Mouse (Mus musculus): ENCODE measurements around the gene Gatm. TPM values are rescaled to one million over a fixed set of nuclear protein-coding genes. Genes with fewer than 3 reads are reported as not detected.

Gene Gatm
- total RNA-seq, 2 experiments from 2014 or later = 13.7 to 29.9 TPM

Other genes starting within 250 kb of the Gatm start
- gene Shf, start 242.1 kb downstream of the Gatm start, total RNA-seq (2015) = 0.31 and 2.1 TPM in 2 replicates
- gene Shf, start 242.1 kb downstream of the Gatm start, total RNA-seq (2017) = 0.81 and 1.5 TPM in 2 replicates
- 9.8 and 11.4 TPM in 2 replicates for gene Slc28a2, start 184.8 kb downstream of the Gatm start, total RNA-seq (2015)
- gene Slc28a2, start 184.8 kb downstream of the Gatm start, total RNA-seq (2017) = 12.6 and 14.9 TPM in 2 replicates
- 0.18 TPM in 2 replicates for gene Gm14085, start 126.4 kb downstream of the Gatm start, total RNA-seq (2015)
- 0.04 TPM in 1 of 2 replicates, not detected in the other for gene Gm14085, start 126.4 kb downstream of the Gatm start, total RNA-seq (2017)
- 50.1 and 66.9 TPM in 2 replicates for gene AA467197, start 25.7 kb upstream of the Gatm start, total RNA-seq (2015)
- 103 and 129 TPM in 2 replicates for gene AA467197, start 25.7 kb upstream of the Gatm start, total RNA-seq (2017)
- gene Slc30a4, start 91.4 kb upstream of the Gatm start, total RNA-seq (2015) = 1.2 and 1.9 TPM in 2 replicates
- 1.9 and 2.2 TPM in 2 replicates for gene Slc30a4, start 91.4 kb upstream of the Gatm start, total RNA-seq (2017)
- 12.0 and 12.9 TPM in 2 replicates for gene Bloc1s6, start 127.2 kb upstream of the Gatm start, total RNA-seq (2015)
- gene Bloc1s6, start 127.2 kb upstream of the Gatm start, total RNA-seq (2017) = 24.1 and 30.4 TPM in 2 replicates
- 106 and 117 TPM in 2 replicates for gene Sqor, start 153.9 kb upstream of the Gatm start, total RNA-seq (2015)
- 167 and 173 TPM in 2 replicates for gene Sqor, start 153.9 kb upstream of the Gatm start, total RNA-seq (2017)

Data from megakaryocyte, adult 5-6 weeks (primary cell).